Mouse (Mus musculus): ENCODE measurements around the gene Magi2. TPM values are rescaled to one million over a fixed set of nuclear protein-coding genes. Genes with fewer than 3 reads are reported as not detected.

Gene Magi2
- polyA plus RNA-seq, 1 experiment from 2014 or later = 2.7 TPM

GRCm38 (mm10) chr5:20607503-20607902, 1380.7 kb downstream of the Magi2 start:
- WGBS = 49% methylated on average over 1 of the region's 1 CpGs
- Histone ChIP-seq H3K4me2 (no peak overlapping the region), H3K36me3 (no peaks in the 10 kb centered on the region), H3K9ac (no peak overlapping the region), H3K27me3 (no peaks in the 10 kb centered on the region), H3K9me3 (no peaks in the 10 kb centered on the region), H3K4me1 (no peaks in the 10 kb centered on the region), H3K27ac (no peak overlapping the region), H3K4me3 (no peak overlapping the region)
- no peak for ATAC-seq (ENCODE audit: borderline replicate concordance, extremely low read depth, low FRiP score, low TSS enrichment)

- H3K4me2 ChIP-seq = no peak overlapping the region
- H3K36me3 ChIP-seq = no peaks in the 10 kb centered on the region
- no peak overlapping the region for H3K9ac ChIP-seq
- no peak overlapping the region for H3K4me3 ChIP-seq
- H3K4me1 ChIP-seq = no peaks in the 10 kb centered on the region
- no peaks in the 10 kb centered on the region for H3K9me3 ChIP-seq
- WGBS = 78% methylated on average over 12 of the region's 12 CpGs
- no peaks in the 10 kb centered on the region for H3K27me3 ChIP-seq
- no peak for ATAC-seq (ENCODE audit: borderline replicate concordance, extremely low read depth, low FRiP score, low TSS enrichment)
- H3K27ac ChIP-seq = no peak overlapping the region
Measured at GRCm38 (mm10) chr5:20609206-20609935, 1382.5 kb downstream of the Magi2 start.

GRCm38 (mm10) chr5:20610640-20611039, 1383.8 kb downstream of the Magi2 start:
- H3K27me3 ChIP-seq = no peaks in the 10 kb centered on the region
- no peak overlapping the region for H3K4me2 ChIP-seq
- H3K36me3 ChIP-seq = no peaks in the 10 kb centered on the region
- WGBS = 38% methylated on average over 2 of the region's 2 CpGs
- no peak overlapping the region for H3K27ac ChIP-seq
- no peak overlapping the region for H3K4me3 ChIP-seq
- no peak overlapping the region for H3K9ac ChIP-seq
- no peak for ATAC-seq (ENCODE audit: borderline replicate concordance, extremely low read depth, low FRiP score, low TSS enrichment)
- no peaks in the 10 kb centered on the region for H3K4me1 ChIP-seq
- H3K9me3 ChIP-seq = no peaks in the 10 kb centered on the region

DNA sequence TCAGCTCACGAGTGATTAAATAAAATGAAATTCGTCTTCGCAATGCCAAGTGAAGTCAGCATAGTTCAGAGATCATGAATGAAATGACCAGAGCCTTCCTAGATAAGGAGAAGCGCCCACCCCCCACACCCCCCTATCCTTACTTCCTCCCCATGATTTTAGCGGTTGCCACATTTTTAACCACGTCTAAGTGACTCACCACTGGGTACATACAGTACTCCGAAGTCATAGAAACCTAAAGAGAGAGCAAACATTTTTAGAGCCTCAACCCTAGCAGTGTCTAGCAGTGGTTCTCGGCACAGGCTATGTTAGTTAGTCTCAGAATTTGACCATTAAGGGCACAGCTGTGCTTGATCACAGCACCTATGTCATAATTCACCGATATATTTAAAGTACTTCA, 1385.8 kb downstream of the Magi2 start:
- no peak for ATAC-seq (ENCODE audit: borderline replicate concordance, extremely low read depth, low FRiP score, low TSS enrichment)
- WGBS = 72% methylated on average over 9 of the region's 9 CpGs

DNA sequence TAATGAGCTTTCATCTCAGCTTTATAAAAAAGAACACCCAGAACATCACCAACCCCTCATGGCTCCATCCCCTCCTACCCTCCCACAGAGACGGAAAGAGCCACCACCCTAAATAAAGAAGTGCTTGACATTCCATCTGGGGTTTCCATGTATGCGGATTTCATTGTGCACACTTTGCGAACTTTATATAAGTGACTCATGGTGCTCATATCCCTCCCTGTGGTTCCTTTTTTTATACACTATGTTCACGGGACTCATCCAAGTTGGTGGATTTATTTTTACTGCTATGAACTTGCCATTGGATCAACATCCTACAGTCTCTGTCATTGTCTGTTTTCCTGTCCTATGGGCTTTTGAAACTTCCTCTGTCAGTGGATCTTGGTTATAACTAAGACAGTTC, 1388.1 kb downstream of the Magi2 start:
- Histone ChIP-seq H3K9ac (no peak overlapping the region), H3K27ac (no peak overlapping the region), H3K4me1 (no peaks in the 10 kb centered on the region), H3K36me3 (no peaks in the 10 kb centered on the region), H3K27me3 (no peaks in the 10 kb centered on the region), H3K9me3 (no peaks in the 10 kb centered on the region), H3K4me3 (no peak overlapping the region), H3K4me2 (no peak overlapping the region)
- ATAC-seq (ENCODE audit: borderline replicate concordance, extremely low read depth, low FRiP score, low TSS enrichment) = no peak
- WGBS = 55% methylated on average over 4 of the region's 4 CpGs

More for the DNA sequence above, 1385.8 kb downstream of the Magi2 start:
- H3K27me3 ChIP-seq = no peaks in the 10 kb centered on the region
- H3K9ac ChIP-seq = no peak overlapping the region
- no peaks in the 10 kb centered on the region for H3K4me1 ChIP-seq
- no peak overlapping the region for H3K4me2 ChIP-seq
- H3K27ac ChIP-seq = no peak overlapping the region
- no peak overlapping the region for H3K4me3 ChIP-seq
- no peaks in the 10 kb centered on the region for H3K9me3 ChIP-seq
- no peaks in the 10 kb centered on the region for H3K36me3 ChIP-seq

DNA sequence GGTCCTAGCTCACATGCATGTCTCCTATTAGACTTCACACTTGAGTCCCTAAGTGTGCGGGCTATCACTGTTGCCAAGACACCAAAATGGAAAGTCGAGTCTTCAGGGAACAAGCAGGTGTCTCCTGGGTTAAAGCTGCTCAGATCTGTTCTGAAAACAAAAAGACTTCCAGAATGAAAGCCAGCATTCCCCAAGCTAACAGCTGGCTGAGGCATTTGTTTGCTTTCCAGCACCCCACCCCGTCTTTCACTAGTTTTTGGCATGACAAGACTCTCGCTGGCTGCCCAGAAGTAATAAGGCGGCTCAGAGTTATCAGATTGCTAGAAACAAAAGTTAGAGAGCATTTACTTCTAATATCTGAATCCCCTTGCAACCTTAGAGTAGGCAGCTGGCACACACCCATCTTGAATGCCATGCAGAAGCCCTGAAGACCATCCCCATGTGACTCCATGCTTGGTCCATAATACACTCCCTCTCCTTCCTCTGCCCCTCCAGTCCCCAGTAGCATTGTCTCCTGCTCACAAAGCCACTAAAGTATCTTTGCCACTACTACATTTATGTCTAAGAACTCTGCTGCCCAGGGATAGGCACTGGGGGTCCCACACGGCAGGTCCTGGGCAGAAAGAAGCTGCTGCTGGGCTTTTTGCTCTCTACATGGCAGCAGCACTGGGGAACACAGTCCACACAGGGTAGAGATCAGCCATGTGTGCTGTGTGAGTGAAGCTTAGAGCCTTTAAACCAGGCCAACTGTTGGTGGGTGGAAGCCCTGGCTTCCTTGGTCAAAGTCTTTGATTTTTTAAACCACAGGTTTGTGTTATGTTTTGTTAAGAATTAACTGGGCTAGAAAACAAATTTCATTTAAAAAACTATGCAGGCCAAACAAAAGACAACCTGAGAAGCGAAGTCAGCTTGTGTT, 1394.0 kb downstream of the Magi2 start:
- no peaks in the 10 kb centered on the region for H3K27me3 ChIP-seq
- H3K27ac ChIP-seq = no peak overlapping the region
- 47% methylated on average over 7 of the region's 7 CpGs for WGBS
- H3K4me1 ChIP-seq = peaks cover 8% of the 10 kb centered on the region
- ATAC-seq (ENCODE audit: borderline replicate concordance, extremely low read depth, low FRiP score, low TSS enrichment) = peak; percentile 39; the same call in 1 of the 2 replicates
- H3K9me3 ChIP-seq = no peaks in the 10 kb centered on the region
- no peak overlapping the region for H3K9ac ChIP-seq
- H3K4me2 ChIP-seq = no peak overlapping the region
- no peaks in the 10 kb centered on the region for H3K36me3 ChIP-seq
- no peak overlapping the region for H3K4me3 ChIP-seq

GRCm38 (mm10) chr5:20622417-20622816, 1395.6 kb downstream of the Magi2 start:
- no peak for ATAC-seq (ENCODE audit: borderline replicate concordance, extremely low read depth, low FRiP score, low TSS enrichment)
- peaks cover 8% of the 10 kb centered on the region for H3K4me1 ChIP-seq
- no peak overlapping the region for H3K9ac ChIP-seq
- H3K4me2 ChIP-seq = no peak overlapping the region
- H3K36me3 ChIP-seq = no peaks in the 10 kb centered on the region
- no peak overlapping the region for H3K27ac ChIP-seq
- no peak overlapping the region for H3K4me3 ChIP-seq
- H3K9me3 ChIP-seq = no peaks in the 10 kb centered on the region
- WGBS = 84% methylated on average over 3 of the region's 3 CpGs
- H3K27me3 ChIP-seq = no peaks in the 10 kb centered on the region

DNA sequence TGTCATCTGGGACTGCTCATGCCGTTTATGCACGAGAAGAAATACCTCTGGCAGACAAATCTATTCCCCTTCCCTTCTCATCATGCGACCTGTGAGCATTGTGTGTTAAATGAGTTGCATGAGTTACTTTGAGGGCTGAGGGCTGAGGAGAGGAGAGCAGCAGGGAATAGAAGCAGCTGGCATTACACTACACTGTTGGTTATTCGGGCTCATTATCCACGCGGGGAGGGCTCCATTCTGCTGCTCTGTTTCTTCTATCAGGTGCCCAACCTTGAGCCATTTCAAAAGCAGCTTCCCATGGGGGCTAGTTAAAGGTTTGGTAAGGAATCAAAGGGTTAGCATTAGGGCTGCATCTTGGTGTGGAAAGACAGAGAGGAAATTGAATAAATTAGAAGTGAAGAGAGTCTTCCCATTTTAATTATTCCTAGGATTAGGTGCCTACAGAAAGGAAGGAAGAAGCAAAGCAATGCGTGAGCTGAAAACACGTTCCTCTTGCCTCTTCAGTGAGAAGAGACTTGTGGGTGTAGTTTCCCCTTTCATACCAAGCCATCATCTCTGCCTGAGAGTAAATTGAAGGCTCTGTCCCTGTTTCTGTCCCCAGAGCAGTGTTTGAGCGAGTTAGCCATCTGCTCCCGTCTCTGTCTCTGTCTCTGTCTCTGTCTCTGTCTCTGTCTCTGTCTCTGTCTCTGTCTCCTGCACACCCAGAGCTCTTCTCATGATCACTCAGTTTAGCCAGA, 1396.2 kb downstream of the Magi2 start:
- WGBS = 70% methylated on average over 10 of the region's 10 CpGs

DNA sequence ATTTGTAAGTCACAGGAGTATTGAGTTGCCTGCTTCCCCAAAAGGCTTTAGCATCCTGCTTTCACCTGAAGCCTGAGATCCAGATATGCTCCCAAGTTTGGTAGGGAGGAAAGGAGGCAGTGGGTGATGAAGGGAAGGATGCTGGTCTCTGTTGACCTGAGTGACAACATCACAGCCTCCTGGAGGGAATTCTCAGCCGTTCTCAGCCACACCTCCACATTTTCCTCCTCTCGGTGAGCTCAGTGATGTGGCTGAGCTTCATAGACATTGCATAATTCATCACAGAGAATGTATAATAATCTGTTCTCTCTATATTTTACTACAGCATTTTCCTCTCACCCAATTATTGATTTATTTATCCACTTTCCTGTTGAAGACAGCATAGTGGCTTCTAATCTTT, 1398.3 kb downstream of the Magi2 start:
- Histone ChIP-seq H3K4me3 (no peak overlapping the region), H3K27ac (no peak overlapping the region), H3K4me1 (peaks cover 8% of the 10 kb centered on the region), H3K36me3 (no peaks in the 10 kb centered on the region), H3K27me3 (no peaks in the 10 kb centered on the region), H3K4me2 (no peak overlapping the region), H3K9me3 (no peaks in the 10 kb centered on the region), H3K9ac (no peak overlapping the region)
- ATAC-seq (ENCODE audit: borderline replicate concordance, extremely low read depth, low FRiP score, low TSS enrichment) = no peak
- WGBS = 51% methylated on average over 2 of the region's 2 CpGs

More for the DNA sequence above, 1396.2 kb downstream of the Magi2 start:
- no peak overlapping the region for H3K4me2 ChIP-seq
- no peak overlapping the region for H3K4me3 ChIP-seq
- no peaks in the 10 kb centered on the region for H3K27me3 ChIP-seq
- no peak for ATAC-seq (ENCODE audit: borderline replicate concordance, extremely low read depth, low FRiP score, low TSS enrichment)
- no peaks in the 10 kb centered on the region for H3K36me3 ChIP-seq
- H3K27ac ChIP-seq = no peak overlapping the region
- H3K4me1 ChIP-seq = peaks cover 8% of the 10 kb centered on the region
- no peaks in the 10 kb centered on the region for H3K9me3 ChIP-seq
- H3K9ac ChIP-seq = no peak overlapping the region

DNA sequence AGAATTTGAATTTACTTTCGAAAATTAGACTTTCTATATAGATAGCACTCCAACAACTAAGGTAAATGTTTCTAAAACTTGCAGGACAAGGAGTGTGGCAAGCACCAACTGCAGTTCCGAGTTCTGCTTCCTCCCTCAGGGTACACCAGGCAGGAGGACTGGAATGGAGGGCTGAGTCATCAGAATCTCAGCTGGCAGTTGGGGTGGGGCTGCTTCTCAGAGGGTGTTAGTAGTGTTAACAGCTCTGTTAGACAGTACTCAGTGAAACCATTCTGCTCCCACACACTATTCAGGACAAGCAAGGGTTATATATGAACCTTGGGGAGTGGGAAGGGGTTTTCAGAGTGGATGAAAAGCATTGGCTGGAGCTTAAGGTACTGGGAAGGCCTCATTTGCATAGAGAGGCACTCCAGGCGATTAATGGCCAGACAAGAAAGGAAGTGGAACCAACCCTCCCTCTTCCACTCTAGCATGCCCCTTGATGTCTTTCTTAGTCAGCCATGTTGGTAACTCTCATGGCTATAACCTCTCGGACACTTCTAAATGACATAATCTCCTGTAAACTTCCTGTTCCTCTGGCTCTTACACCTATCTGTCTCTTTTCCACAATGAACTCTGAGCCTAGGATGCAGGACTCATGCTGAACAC, 1402.2 kb downstream of the Magi2 start:
- H3K9me3 ChIP-seq = no peaks in the 10 kb centered on the region
- no peak for ATAC-seq (ENCODE audit: borderline replicate concordance, extremely low read depth, low FRiP score, low TSS enrichment)
- WGBS = 61% methylated on average over 4 of the region's 4 CpGs

DNA sequence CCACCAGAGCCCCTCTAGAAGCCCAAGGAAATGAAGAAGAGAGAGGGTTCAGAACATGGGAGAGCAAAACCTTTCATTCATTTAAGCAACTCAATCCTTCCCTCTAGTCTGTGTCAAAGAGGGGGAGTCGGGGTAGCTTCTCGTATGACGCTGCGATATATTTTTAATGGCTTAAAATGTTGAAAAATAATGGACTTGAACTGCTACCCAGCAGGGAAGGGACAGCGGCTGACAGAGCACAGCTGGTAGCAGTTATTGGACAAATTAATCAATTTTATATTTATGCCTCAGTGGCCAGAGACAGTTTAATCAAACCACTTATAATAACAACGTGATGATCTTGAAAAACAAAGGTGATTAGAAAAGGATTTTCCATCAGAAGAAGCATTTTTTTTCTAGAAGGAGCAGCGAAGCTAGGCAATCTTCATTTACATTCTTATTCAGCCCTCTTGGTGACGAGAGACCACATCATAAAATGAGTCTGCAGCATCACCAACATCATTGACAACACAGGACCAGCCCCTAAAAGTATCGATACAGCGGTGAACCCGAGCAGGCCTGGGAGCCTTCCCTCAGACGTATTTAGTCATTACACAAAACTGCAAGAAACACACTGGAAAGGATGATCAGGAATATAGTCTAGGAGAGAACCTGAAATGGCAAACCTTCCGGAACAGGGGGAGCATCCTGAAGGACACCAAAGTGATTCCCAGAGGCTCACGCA, 1407.4 kb downstream of the Magi2 start:
- Histone ChIP-seq H3K4me2 (no peak overlapping the region), H3K9ac (no peak overlapping the region), H3K27ac (no peak overlapping the region), H3K9me3 (no peaks in the 10 kb centered on the region), H3K36me3 (no peaks in the 10 kb centered on the region), H3K4me1 (no peaks in the 10 kb centered on the region), H3K27me3 (no peaks in the 10 kb centered on the region), H3K4me3 (no peak overlapping the region)
- WGBS = 63% methylated on average over 14 of the region's 14 CpGs
- no peak for ATAC-seq (ENCODE audit: borderline replicate concordance, extremely low read depth, low FRiP score, low TSS enrichment)

More for the DNA sequence above, 1402.2 kb downstream of the Magi2 start:
- Histone ChIP-seq H3K27me3 (no peaks in the 10 kb centered on the region), H3K4me2 (no peak overlapping the region), H3K4me3 (no peak overlapping the region), H3K36me3 (no peaks in the 10 kb centered on the region), H3K9ac (no peak overlapping the region), H3K27ac (no peak overlapping the region), H3K4me1 (no peaks in the 10 kb centered on the region)
